Comparison of ENCODE assay signal across 8 mouse cellular contexts in the genomic region with DNA sequence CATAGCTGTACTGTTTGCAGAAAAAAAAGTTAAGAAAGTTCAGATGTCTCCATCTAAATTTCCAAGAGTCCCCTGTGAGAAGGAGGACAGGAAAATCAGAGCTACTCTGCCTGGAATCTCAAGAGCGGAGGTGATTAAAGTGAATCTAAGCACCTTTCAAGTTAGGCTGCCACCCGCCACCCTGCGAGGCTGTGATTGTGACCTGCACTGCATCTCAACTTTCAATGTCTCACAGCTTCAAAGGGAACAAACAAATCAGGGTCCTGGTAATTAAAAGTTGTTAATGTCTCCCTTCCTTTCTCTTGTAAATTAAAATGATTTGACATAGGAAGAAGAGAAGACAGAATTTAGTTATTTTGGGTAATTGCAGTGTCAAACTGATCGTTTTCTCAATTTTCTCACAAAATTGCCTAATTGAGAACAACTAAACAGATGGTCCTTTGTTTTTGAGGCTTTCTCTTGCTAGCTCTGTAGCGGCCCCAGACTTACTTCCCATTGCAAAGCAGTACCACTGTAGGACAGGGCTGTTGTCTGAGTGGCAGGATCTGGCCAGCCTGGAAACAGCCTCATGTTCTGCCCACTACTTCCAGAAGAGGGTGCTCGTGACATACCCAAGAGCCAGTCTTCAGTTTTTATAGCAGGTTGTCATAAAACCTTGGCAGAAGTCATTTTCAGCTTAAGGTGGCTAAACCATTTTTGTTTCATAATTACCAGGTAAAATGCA.
DNase-seq lines count a peak whose midpoint lies in the region; ATAC-seq and TF ChIP-seq lines count a peak whose summit lies in the region.

No protein-coding gene starts in this region.

- H3K27ac ChIP-seq in liver, embryonic 14.5 days: no peak overlapping the region

- no peak overlapping the region for H3K4me3 ChIP-seq in liver, embryonic 14.5 days (ENCODE audit: insufficient read depth in 1 of 2, low read depth in 2 of 2, low read length in 2 of 2)

- peak; percentile 63 for TF ChIP-seq CTCF in liver, embryonic 14.5 days (IDR thresholded peaks at IDR 0.05; ENCODE audit: low read depth)

- H3K27me3 ChIP-seq in liver, embryonic 14.5 days (ENCODE audit: control insufficient read depth, insufficient read depth, low read length): no peaks in the 10 kb centered on the region

- H3K4me1 ChIP-seq in liver, embryonic 14.5 days (replicated peaks; ENCODE audit: control insufficient read depth in 2 of 2, insufficient read depth in 2 of 2, low read length in 1 of 2): no peaks in the 10 kb centered on the region

- no peak for ATAC-seq in liver, embryonic 14.5 days (ENCODE audit: insufficient read depth)
- ATAC-seq in erythroid progenitor cell, adult 5-6 weeks (replicated peaks; ENCODE audit: low FRiP score, poor library complexity, severe bottlenecking): no peak

- peak; percentile 2 to 34 for DNase-seq in urinary bladder, adult 18-20 months (ENCODE audit: low spot score in 2 of 2)
- DNase-seq in urinary bladder, postnatal 10 days (ENCODE audit: low spot score): no peak
- DNase-seq in cerebellum, adult 8-10 months: peak; percentile 5
- peak; percentile 22 to 61 for DNase-seq in frontal cortex, postnatal 10 days (ENCODE audit: low spot score in 2 of 2)
- peak; percentile 58 to 63 for DNase-seq in kidney, postnatal 25 days
- peak in 1 of 3 experiments; percentile 6 for DNase-seq in liver, embryonic 14.5 days (ENCODE audit: low read depth in 3 of 3, low spot score in 3 of 3)
- DNase-seq in ovary, adult 18-20 months (ENCODE audit: low spot score): peak; percentile 2

- TF ChIP-seq EP300 in liver, embryonic 14.5 days (IDR thresholded peaks at IDR 0.05; ENCODE audit: low read depth): no peak

- H3K9ac ChIP-seq in liver, embryonic 14.5 days (replicated peaks): no peak overlapping the region

- no peak overlapping the region for H3K4me2 ChIP-seq in liver, embryonic 14.5 days (ENCODE audit: low read depth)

- WGBS in liver, embryonic 14.5 days (ENCODE audit: insufficient replicate concordance): 34% methylated on average over 6 of the region's 6 CpGs

- no peaks in the 10 kb centered on the region for H3K36me3 ChIP-seq in liver, embryonic 14.5 days (replicated peaks; ENCODE audit: control insufficient read depth, insufficient read depth, low read depth)

- no peaks in the 10 kb centered on the region for H3K9me3 ChIP-seq in liver, embryonic 14.5 days (ENCODE audit: control insufficient read depth, low read length)
